Mouse (Mus musculus) layer of hippocampus, postnatal 25 days (tissue): ENCODE results near the gene Olfr640. TPM values are rescaled to one million over a fixed set of nuclear protein-coding genes. Genes with fewer than 3 reads are reported as not detected.

Experiments used
- DNase-seq, 2 experiments: peaks; one replicate each; pipeline ENCODE4 v3.0.0; 2022; ENCODE audit warnings: mixed read lengths in 2 of 2, low spot score in 1 of 2; ENCODE audit errors: extremely low spot score in 1 of 2
- total RNA-seq, 2 experiments: library from RNA; stranded (reverse); gene quantifications; 2 replicates each; pipeline ENCODE4 v1.2.3; 2021

Gene Olfr640
- not detected for total RNA-seq

GRCm38 (mm10) chr7:104025473-104025872 is at the start of gene Olfr640:
Gene Olfr640, minus strand, starts transcription at chr7:104025573.
- DNase-seq = no peak

GRCm38 (mm10) chr7:104071769-104072168 is 46.4 kb upstream of the Olfr640 start, which contains the start of gene Olfr644:
Gene Olfr644, minus strand, starts transcription at chr7:104071869.
- no peak for DNase-seq

- no peak for DNase-seq
Observed at GRCm38 (mm10) chr7:104061345-104061744, 36.0 kb upstream of the Olfr640 start, which contains the start of gene 4930516K23Rik. Gene 4930516K23Rik, minus strand, starts transcription at chr7:104061445.

GRCm38 (mm10) chr7:104059215-104059614 is 33.8 kb upstream of the Olfr640 start:
- no peak for DNase-seq

GRCm38 (mm10) chr7:104052566-104052965 is 27.2 kb upstream of the Olfr640 start, which contains the start of gene Olfr642:
Gene Olfr642, minus strand, starts transcription at chr7:104052666.
- no peak for DNase-seq

- no peak for DNase-seq
Observed at GRCm38 (mm10) chr7:104050745-104051144, 25.4 kb upstream of the Olfr640 start.

- DNase-seq = no peak
Observed at GRCm38 (mm10) chr7:104035145-104035544, 9.8 kb upstream of the Olfr640 start, which contains the start of gene Olfr641. Gene Olfr641, plus strand, starts transcription at chr7:104035445.

GRCm38 (mm10) chr7:104026978-104027377 is 1.6 kb upstream of the Olfr640 start:
- DNase-seq = no peak

- DNase-seq = no peak
Observed at GRCm38 (mm10) chr7:104021651-104022050, 3.7 kb downstream of the Olfr640 start.

GRCm38 (mm10) chr7:104018953-104019352 is 6.4 kb downstream of the Olfr640 start:
- no peak for DNase-seq

GRCm38 (mm10) chr7:104017203-104017602 is 8.2 kb downstream of the Olfr640 start, which contains the start of gene Olfr639:
Gene Olfr639, minus strand, starts transcription at chr7:104017303.
- no peak for DNase-seq

GRCm38 (mm10) chr7:103999124-103999523 is 26.2 kb downstream of the Olfr640 start:
- no peak for DNase-seq

GRCm38 (mm10) chr7:103998446-103998845 is 26.9 kb downstream of the Olfr640 start, which contains the start of gene Olfr638:
Gene Olfr638, plus strand, starts transcription at chr7:103998746.
- DNase-seq = no peak

GRCm38 (mm10) chr7:103971782-103972181 is 53.6 kb downstream of the Olfr640 start:
- no peak for DNase-seq

- no peak for DNase-seq
Observed at GRCm38 (mm10) chr7:103970852-103971251, 54.5 kb downstream of the Olfr640 start, which contains the start of gene Olfr635. Gene Olfr635, plus strand, starts transcription at chr7:103971152.

Other genes with a start within 250 kb of the Olfr640 start
- gene Olfr68, start 245.9 kb downstream of the Olfr640 start, total RNA-seq = not detected
- gene Olfr67, start 233.8 kb downstream of the Olfr640 start, total RNA-seq = not detected
- 10 to 100 TPM; 73.9 to 75.8 TPM for gene Hbb-bt, start 211.6 kb downstream of the Olfr640 start, total RNA-seq
- gene Hbb-bs, start 197.5 kb downstream of the Olfr640 start, total RNA-seq = 100 to 1,000 TPM; 561 to 593 TPM
- gene Hbb-bh2, start 185.1 kb downstream of the Olfr640 start, total RNA-seq = not detected
- gene Hbb-bh1, start 182.4 kb downstream of the Olfr640 start, total RNA-seq = not detected
- not detected for gene Hbb-y, start 172.4 kb downstream of the Olfr640 start, total RNA-seq
- not detected for gene Olfr66, start 139.3 kb downstream of the Olfr640 start, total RNA-seq
- not detected for gene Olfr64, start 131.1 kb downstream of the Olfr640 start, total RNA-seq
- not detected for gene Olfr65, start 122.1 kb downstream of the Olfr640 start, total RNA-seq
- gene Olfr631, start 96.7 kb downstream of the Olfr640 start, total RNA-seq = not detected
- gene Olfr632, start 91.2 kb downstream of the Olfr640 start, total RNA-seq = not detected
- not detected for gene Olfr633, start 81.1 kb downstream of the Olfr640 start, total RNA-seq
- gene Olfr635, start 54.4 kb downstream of the Olfr640 start, total RNA-seq = under 1 TPM; 0.05 to 0.07 TPM
- gene Olfr638, start 26.8 kb downstream of the Olfr640 start, total RNA-seq = not detected
- under 1 TPM; 0.05 to 0.16 TPM for gene Olfr639, start 8.3 kb downstream of the Olfr640 start, total RNA-seq
- not detected for gene Olfr641, start 9.9 kb upstream of the Olfr640 start, total RNA-seq
- not detected for gene Olfr642, start 27.1 kb upstream of the Olfr640 start, total RNA-seq
- gene 4930516K23Rik, start 35.9 kb upstream of the Olfr640 start, total RNA-seq = not detected
- gene Olfr644, start 46.3 kb upstream of the Olfr640 start, total RNA-seq = not detected
- gene Olfr645, start 59.9 kb upstream of the Olfr640 start, total RNA-seq = not detected
- not detected for gene Olfr646, start 79.3 kb upstream of the Olfr640 start, total RNA-seq
- gene Ubqln5, start 104.3 kb upstream of the Olfr640 start, total RNA-seq = not detected
- gene Olfr643, start 111.8 kb upstream of the Olfr640 start, total RNA-seq = not detected
- gene Ubqln3, start 117.7 kb upstream of the Olfr640 start, total RNA-seq = not detected
- gene Ubqlnl, start 125.0 kb upstream of the Olfr640 start, total RNA-seq = not detected
- gene Olfm5, start 139.3 kb upstream of the Olfr640 start, total RNA-seq = not detected
- under 1 TPM; 0.10 to 0.23 TPM for gene Olfr648, start 157.8 kb upstream of the Olfr640 start, total RNA-seq
- gene Olfr649, start 170.4 kb upstream of the Olfr640 start, total RNA-seq = not detected
- gene Trim6, start 193.2 kb upstream of the Olfr640 start, total RNA-seq = under 1 TPM; 0.30 to 0.59 TPM
- under 1 TPM; 0.69 to 0.96 TPM for gene Trim34a, start 218.9 kb upstream of the Olfr640 start, total RNA-seq